Mouse (Mus musculus): Measurements from ENCODE around the gene Plekhb2. TPM values are rescaled to one million over a fixed set of nuclear protein-coding genes. Genes with fewer than 3 reads are reported as not detected.
A peak's percentile ranks its signal among the peaks of the same experiment; 100 is the strongest.

Gene Plekhb2
- polyA plus RNA-seq, 1 experiment from 2014 or later, result 68.7 TPM

GRCm38 (mm10) chr1:34837951-34838689 is 11.7 kb upstream of the Plekhb2 start:
- H3K27ac ChIP-seq, result no peak overlapping the region
- H3K36me3 ChIP-seq, result peaks cover 21% of the 10 kb centered on the region
- H3K9ac ChIP-seq, result peak overlapping the region; percentile 29; the same call in 1 of the 2 replicates
- H3K9me3 ChIP-seq, result no peaks in the 10 kb centered on the region
- no peak overlapping the region for H3K4me2 ChIP-seq
- no peaks in the 10 kb centered on the region for H3K27me3 ChIP-seq
- WGBS, result 61% methylated on average over 6 of the region's 6 CpGs
- no peak for ATAC-seq (ENCODE audit: low FRiP score)
- H3K4me3 ChIP-seq, result no peak overlapping the region
- H3K4me1 ChIP-seq (replicated peaks), result peaks cover 56% of the 10 kb centered on the region

- Histone ChIP-seq H3K4me1 (replicated peaks) (peaks cover 60% of the 10 kb centered on the region), H3K36me3 (peaks cover 20% of the 10 kb centered on the region), H3K27ac (no peak overlapping the region), H3K9ac (peak overlapping the region; percentile 31; the same call in 1 of the 2 replicates), H3K4me2 (no peak overlapping the region), H3K9me3 (no peaks in the 10 kb centered on the region), H3K27me3 (no peaks in the 10 kb centered on the region), H3K4me3 (no peak overlapping the region)
- WGBS, result 63% methylated on average over 12 of the region's 12 CpGs
- no peak for ATAC-seq (ENCODE audit: low FRiP score)
Observed at GRCm38 (mm10) chr1:34839241-34839640, 10.5 kb upstream of the Plekhb2 start.

- Histone ChIP-seq H3K27ac (peak overlapping the region; percentile 98), H3K9me3 (no peaks in the 10 kb centered on the region), H3K27me3 (0 out of 2 replicates have a peak, but pooled peaks cover 2% of the 10 kb centered on the region), H3K4me1 (replicated peaks) (peaks cover 48% of the 10 kb centered on the region), H3K4me2 (peak overlapping the region; percentile 88), H3K9ac (peak overlapping the region; percentile 95), H3K36me3 (peaks cover 2% of the 10 kb centered on the region; the same call in 1 of the 2 replicates), H3K4me3 (peak overlapping the region; percentile 74)
- WGBS, result 1% methylated on average over 12 of the region's 12 CpGs
- no peak for ATAC-seq (ENCODE audit: low FRiP score)
Observed at GRCm38 (mm10) chr1:34841709-34842388, 7.9 kb upstream of the Plekhb2 start.

- ATAC-seq (ENCODE audit: low FRiP score), result peak; percentile 91
- Histone ChIP-seq H3K4me3 (peak overlapping the region; percentile 74), H3K4me2 (peak overlapping the region; percentile 88), H3K4me1 (replicated peaks) (peaks cover 44% of the 10 kb centered on the region), H3K27ac (peak overlapping the region; percentile 98), H3K9ac (peak overlapping the region; percentile 95), H3K36me3 (peaks cover 2% of the 10 kb centered on the region; the same call in 1 of the 2 replicates), H3K9me3 (no peaks in the 10 kb centered on the region), H3K27me3 (0 out of 2 replicates have a peak, but pooled peaks cover 2% of the 10 kb centered on the region)
- WGBS, result under 1% methylated on average over 48 of the region's 51 CpGs
Observed at GRCm38 (mm10) chr1:34842389-34842861, 7.4 kb upstream of the Plekhb2 start.

- WGBS, result 1% methylated on average over 58 of the region's 59 CpGs
- peak; percentile 88 for ATAC-seq (ENCODE audit: low FRiP score)
- peak within 1 kb of the TSS; percentile 98 for H3K27ac ChIP-seq
Observed at GRCm38 (mm10) chr1:34842887-34843618, 6.7 kb upstream of the Plekhb2 start, which contains the start of gene Fam168b. Gene Fam168b (minus strand): TSS chr1:34843065.

GRCm38 (mm10) chr1:34847070-34847469 is 2.7 kb upstream of the Plekhb2 start:
- H3K4me1 ChIP-seq (replicated peaks), result peaks cover 30% of the 10 kb centered on the region
- 83% methylated on average over 3 of the region's 3 CpGs for WGBS

More at GRCm38 (mm10) chr1:34842887-34843618, 6.7 kb upstream of the Plekhb2 start, which contains the start of gene Fam168b:
- peak within 1 kb of the TSS; percentile 95 for H3K9ac ChIP-seq
- H3K4me1 ChIP-seq (replicated peaks), result peaks cover 39% of the 10 kb centered on the region
- peaks cover 2% of the 10 kb centered on the region; the same call in 1 of the 2 replicates for H3K36me3 ChIP-seq
- H3K4me3 ChIP-seq, result peak within 1 kb of the TSS; percentile 74
- H3K27me3 ChIP-seq, result 0 out of 2 replicates have a peak, but pooled peaks cover 2% of the 10 kb centered on the region
- peak within 1 kb of the TSS; percentile 88 for H3K4me2 ChIP-seq
- no peaks in the 10 kb centered on the region for H3K9me3 ChIP-seq

GRCm38 (mm10) chr1:34850343-34851136 is 764 bp downstream of the Plekhb2 start:
- H3K4me2 ChIP-seq, result peak overlapping the region; percentile 66
- no peaks in the 10 kb centered on the region for H3K27me3 ChIP-seq
- peaks cover 43% of the 10 kb centered on the region for H3K4me1 ChIP-seq (replicated peaks)
- H3K9ac ChIP-seq, result peak overlapping the region; percentile 92
- no peaks in the 10 kb centered on the region for H3K9me3 ChIP-seq
- H3K27ac ChIP-seq, result peak overlapping the region; percentile 85
- ATAC-seq (ENCODE audit: low FRiP score), result peak; percentile 71
- no peaks in the 10 kb centered on the region for H3K36me3 ChIP-seq
- WGBS, result 41% methylated on average over 11 of the region's 11 CpGs
- H3K4me3 ChIP-seq, result peak overlapping the region; percentile 75

More at GRCm38 (mm10) chr1:34847070-34847469, 2.7 kb upstream of the Plekhb2 start:
- Histone ChIP-seq H3K27me3 (0 out of 2 replicates have a peak, but pooled peaks cover 2% of the 10 kb centered on the region), H3K4me2 (no peak overlapping the region), H3K36me3 (no peaks in the 10 kb centered on the region), H3K9ac (no peak overlapping the region; the same call in 1 of the 2 replicates), H3K27ac (no peak overlapping the region), H3K9me3 (no peaks in the 10 kb centered on the region), H3K4me3 (no peak overlapping the region)
- ATAC-seq (ENCODE audit: low FRiP score), result no peak

- WGBS, result 67% methylated on average over 6 of the region's 6 CpGs
- peak overlapping the region; percentile 66 for H3K4me2 ChIP-seq
- no peaks in the 10 kb centered on the region for H3K36me3 ChIP-seq
- no peak for ATAC-seq (ENCODE audit: low FRiP score)
- peaks cover 43% of the 10 kb centered on the region for H3K4me1 ChIP-seq (replicated peaks)
- peak overlapping the region; percentile 11; the same call in 1 of the 2 replicates for H3K4me3 ChIP-seq
- no peaks in the 10 kb centered on the region for H3K27me3 ChIP-seq
- no peaks in the 10 kb centered on the region for H3K9me3 ChIP-seq
- no peak overlapping the region for H3K27ac ChIP-seq
- H3K9ac ChIP-seq, result peak overlapping the region; percentile 60
Observed at GRCm38 (mm10) chr1:34851562-34851961, 1.8 kb downstream of the Plekhb2 start.

GRCm38 (mm10) chr1:34852116-34852878 is 2.5 kb downstream of the Plekhb2 start:
- Histone ChIP-seq H3K4me3 (no peak overlapping the region), H3K9ac (peak overlapping the region; percentile 60)
- no peak for ATAC-seq (ENCODE audit: low FRiP score)

GRCm38 (mm10) chr1:34853786-34854185 is 4.0 kb downstream of the Plekhb2 start:
- WGBS, result 85% methylated on average over 2 of the region's 2 CpGs
- ATAC-seq (ENCODE audit: low FRiP score), result no peak

More at GRCm38 (mm10) chr1:34852116-34852878, 2.5 kb downstream of the Plekhb2 start:
- WGBS, result 83% methylated on average over 11 of the region's 11 CpGs
- Histone ChIP-seq H3K4me1 (replicated peaks) (peaks cover 43% of the 10 kb centered on the region), H3K4me2 (peak overlapping the region; percentile 66), H3K27ac (no peak overlapping the region), H3K36me3 (no peaks in the 10 kb centered on the region), H3K9me3 (no peaks in the 10 kb centered on the region), H3K27me3 (no peaks in the 10 kb centered on the region)

More at GRCm38 (mm10) chr1:34853786-34854185, 4.0 kb downstream of the Plekhb2 start:
- H3K36me3 ChIP-seq, result 0 out of 2 replicates have a peak, but pooled peaks cover 3% of the 10 kb centered on the region
- H3K9me3 ChIP-seq, result no peaks in the 10 kb centered on the region
- no peak overlapping the region for H3K4me3 ChIP-seq
- H3K27ac ChIP-seq, result no peak overlapping the region
- no peak overlapping the region for H3K9ac ChIP-seq
- no peaks in the 10 kb centered on the region for H3K27me3 ChIP-seq
- H3K4me2 ChIP-seq, result no peak overlapping the region
- H3K4me1 ChIP-seq (replicated peaks), result peaks cover 43% of the 10 kb centered on the region
